Mouse (Mus musculus): Measurements from ENCODE around the gene Aox2. TPM values are rescaled to one million over a fixed set of nuclear protein-coding genes. Genes with fewer than 3 reads are reported as not detected.

The Aox2 gene
- total and polyA plus RNA-seq, 3 experiments = 0.04 to 0.08 TPM; not detected in 1

DNA sequence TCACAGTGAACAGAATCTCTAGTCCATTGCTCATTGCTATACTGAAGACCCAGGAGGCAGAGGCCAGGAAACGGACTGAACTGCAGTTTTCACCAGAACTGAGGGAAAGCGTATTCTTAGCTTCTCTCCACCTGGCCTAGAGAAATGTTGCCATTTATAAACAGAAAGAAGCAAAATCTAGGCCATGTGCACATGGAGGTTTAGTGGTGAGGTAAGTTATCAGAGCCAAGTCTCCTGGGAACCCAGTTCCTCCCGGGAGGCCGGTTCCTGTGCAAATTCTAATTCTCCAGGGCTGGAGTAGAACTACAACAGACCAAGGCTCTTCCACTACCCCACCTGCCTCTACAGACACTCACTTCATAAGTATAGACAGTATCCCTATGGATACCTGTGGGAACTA, 48.4 kb upstream of the Aox2 start:
- DNase-seq (ENCODE audit: low read depth, low spot score) = no peak

DNA sequence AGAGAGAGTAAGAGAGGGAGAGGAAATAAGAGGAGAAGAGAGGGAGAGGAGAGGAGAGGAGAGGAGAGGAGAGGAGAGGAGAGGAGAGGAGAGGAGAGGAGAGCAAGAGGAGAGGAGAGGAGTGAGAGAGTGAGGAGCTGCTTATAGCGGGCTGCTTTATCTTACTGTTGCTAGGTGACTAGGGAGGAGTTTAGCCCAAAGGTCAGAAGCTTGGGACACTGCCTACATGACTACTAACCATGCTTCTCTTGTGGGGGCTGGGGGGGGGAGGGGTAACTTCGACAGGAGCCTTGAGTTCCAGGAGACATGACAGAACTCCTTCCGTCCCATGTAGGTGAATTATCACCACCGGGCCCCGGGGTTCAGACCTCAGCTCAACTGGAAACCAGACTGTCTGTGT, 47.6 kb upstream of the Aox2 start:
- TF ChIP-seq USF1 (IDR thresholded peaks at IDR 0.05; ENCODE audit: low read depth, low read length) = no peak
- TF ChIP-seq KAT2A (conservative IDR thresholded peaks at IDR 0.05; ENCODE audit: low read depth, low read length) = no peak
- no peak for TF ChIP-seq POLR2AphosphoS2 (IDR thresholded peaks at IDR 0.05; ENCODE audit: low read length)
- TF ChIP-seq ZNF384 (IDR thresholded peaks at IDR 0.05; ENCODE audit: low read depth, low read length) = no peak
- TF ChIP-seq JUND (IDR thresholded peaks at IDR 0.05; ENCODE audit: low read depth, low read length) = no peak
- TF ChIP-seq ELF1 (IDR thresholded peaks at IDR 0.05; ENCODE audit: low read depth, low read length) = no peak
- no peak for TF ChIP-seq CTCF (IDR thresholded peaks at IDR 0.05 in 2 of 3, conservative IDR thresholded peaks at IDR 0.05 in 1 of 3; ENCODE audit: control insufficient read depth in 1 of 3, insufficient read depth in 1 of 3, low read depth in 2 of 3, low read length in 3 of 3, poor library complexity in 1 of 3, severe bottlenecking in 1 of 3)
- no peak for TF ChIP-seq NELFE (IDR thresholded peaks at IDR 0.05; ENCODE audit: low read depth, low read length)
- TF ChIP-seq CHD2 (IDR thresholded peaks at IDR 0.05; ENCODE audit: low read length) = no peak
- no peak for TF ChIP-seq RAD21 (IDR thresholded peaks at IDR 0.05; ENCODE audit: low read depth, low read length)
- no peak for TF ChIP-seq MEF2A (IDR thresholded peaks at IDR 0.05; ENCODE audit: extremely low read depth, insufficient replicate concordance, low read depth, low read length, poor library complexity, severe bottlenecking)
- TF ChIP-seq MAFK (IDR thresholded peaks at IDR 0.05; ENCODE audit: borderline replicate concordance, low read depth, low read length) = no peak
- TF ChIP-seq GATA1 (IDR thresholded peaks at IDR 0.05; ENCODE audit: low read depth, low read length) = no peak
- TF ChIP-seq NRF1 (IDR thresholded peaks at IDR 0.05; ENCODE audit: insufficient read depth, low read depth, low read length, poor library complexity, severe bottlenecking) = no peak
- TF ChIP-seq MAZ (IDR thresholded peaks at IDR 0.05; ENCODE audit: low read depth, low read length) = no peak
- no peak for TF ChIP-seq MXI1 (IDR thresholded peaks at IDR 0.05; ENCODE audit: low read depth, low read length)
- TF ChIP-seq SIN3A (IDR thresholded peaks at IDR 0.05; ENCODE audit: low read length) = no peak
- no peak for TF ChIP-seq POLR2A (IDR thresholded peaks at IDR 0.05; ENCODE audit: control insufficient read depth in 1 of 2, insufficient read depth in 1 of 2, low read depth in 1 of 2, low read length in 2 of 2, poor library complexity in 1 of 2)
- TF ChIP-seq MAX (IDR thresholded peaks at IDR 0.05; ENCODE audit: low read length) = no peak
- TF ChIP-seq BHLHE40 (IDR thresholded peaks at IDR 0.05; ENCODE audit: borderline replicate concordance, low read depth, low read length) = no peak
- Histone ChIP-seq H3K79me2 (ENCODE audit: control insufficient read depth, insufficient read depth, low read length, poor library complexity) (no peaks in the 10 kb centered on the region), H3K9ac (ENCODE audit: control insufficient read depth, low read depth, low read length, poor library complexity, severe bottlenecking) (no peak overlapping the region), H3K4me3 (ENCODE audit: control insufficient read depth in 1 of 2, insufficient read depth in 1 of 2, low read depth in 2 of 2, low read length in 2 of 2) (no peak overlapping the region), H3K4me1 (ENCODE audit: control insufficient read depth in 1 of 2, insufficient read depth in 2 of 2, low read length in 2 of 2) (no peaks in the 10 kb centered on the region), H3K27me3 (ENCODE audit: control insufficient read depth in 1 of 2, insufficient read depth in 2 of 2, low read length in 2 of 2) (no peaks in the 10 kb centered on the region; a peak in 1 of 4 replicates), H3K27ac (ENCODE audit: control insufficient read depth, low read depth, low read length) (no peak overlapping the region), H3K36me3 (ENCODE audit: control insufficient read depth in 1 of 2, insufficient read depth in 2 of 2, low read length in 2 of 2) (no peaks in the 10 kb centered on the region), H3K9me3 (replicated peaks; ENCODE audit: insufficient read depth, low read length) (no peaks in the 10 kb centered on the region)
- DNase-seq (ENCODE audit: low read depth, low spot score) = no peak

More for the DNA sequence above, 48.4 kb upstream of the Aox2 start:
- TF ChIP-seq USF1 (IDR thresholded peaks at IDR 0.05; ENCODE audit: low read depth, low read length) = no peak
- TF ChIP-seq TBP (IDR thresholded peaks at IDR 0.05; ENCODE audit: low read depth, low read length) = no peak
- TF ChIP-seq RCOR1 (IDR thresholded peaks at IDR 0.05; ENCODE audit: low read depth, low read length) = no peak
- no peak for TF ChIP-seq MEF2A (IDR thresholded peaks at IDR 0.05; ENCODE audit: extremely low read depth, insufficient replicate concordance, low read depth, low read length, poor library complexity, severe bottlenecking)
- no peak for TF ChIP-seq MYB (IDR thresholded peaks at IDR 0.05; ENCODE audit: low read depth, low read length)
- no peak for TF ChIP-seq MAFK (IDR thresholded peaks at IDR 0.05; ENCODE audit: borderline replicate concordance, low read depth, low read length)
- no peak for TF ChIP-seq ZC3H11A (IDR thresholded peaks at IDR 0.05; ENCODE audit: low read depth, low read length)
- TF ChIP-seq POLR2AphosphoS5 (IDR thresholded peaks at IDR 0.05; ENCODE audit: borderline replicate concordance, low read depth, low read length) = no peak
- TF ChIP-seq POLR2A (IDR thresholded peaks at IDR 0.05; ENCODE audit: control insufficient read depth in 1 of 2, insufficient read depth in 1 of 2, low read depth in 1 of 2, low read length in 2 of 2, poor library complexity in 1 of 2) = no peak
- TF ChIP-seq HCFC1 (IDR thresholded peaks at IDR 0.05; ENCODE audit: low read depth, low read length) = no peak
- no peak for TF ChIP-seq ELF1 (IDR thresholded peaks at IDR 0.05; ENCODE audit: low read depth, low read length)
- no peak for TF ChIP-seq TAL1 (IDR thresholded peaks at IDR 0.05; ENCODE audit: low read length)
- TF ChIP-seq MAX (IDR thresholded peaks at IDR 0.05; ENCODE audit: low read length) = no peak
- no peak for TF ChIP-seq GATA1 (IDR thresholded peaks at IDR 0.05; ENCODE audit: low read depth, low read length)
- TF ChIP-seq USF2 (IDR thresholded peaks at IDR 0.05; ENCODE audit: borderline replicate concordance in 1 of 2, insufficient read depth in 1 of 2, low read depth in 1 of 2, low read length in 2 of 2) = no peak
- Histone ChIP-seq H3K79me2 (ENCODE audit: control insufficient read depth, insufficient read depth, low read length, poor library complexity) (no peaks in the 10 kb centered on the region), H3K9ac (ENCODE audit: control insufficient read depth, low read depth, low read length, poor library complexity, severe bottlenecking) (no peak overlapping the region), H3K27me3 (ENCODE audit: control insufficient read depth in 1 of 2, insufficient read depth in 2 of 2, low read length in 2 of 2) (no peaks in the 10 kb centered on the region; a peak in 1 of 4 replicates), H3K36me3 (ENCODE audit: control insufficient read depth in 1 of 2, insufficient read depth in 2 of 2, low read length in 2 of 2) (no peaks in the 10 kb centered on the region), H3K27ac (ENCODE audit: control insufficient read depth, low read depth, low read length) (no peak overlapping the region), H3K4me3 (ENCODE audit: control insufficient read depth in 1 of 2, insufficient read depth in 1 of 2, low read depth in 2 of 2, low read length in 2 of 2) (no peak overlapping the region), H3K4me1 (ENCODE audit: control insufficient read depth in 1 of 2, insufficient read depth in 2 of 2, low read length in 2 of 2) (no peaks in the 10 kb centered on the region), H3K9me3 (replicated peaks; ENCODE audit: insufficient read depth, low read length) (no peaks in the 10 kb centered on the region)

All from MEL (cell line).